In the genomic region with DNA sequence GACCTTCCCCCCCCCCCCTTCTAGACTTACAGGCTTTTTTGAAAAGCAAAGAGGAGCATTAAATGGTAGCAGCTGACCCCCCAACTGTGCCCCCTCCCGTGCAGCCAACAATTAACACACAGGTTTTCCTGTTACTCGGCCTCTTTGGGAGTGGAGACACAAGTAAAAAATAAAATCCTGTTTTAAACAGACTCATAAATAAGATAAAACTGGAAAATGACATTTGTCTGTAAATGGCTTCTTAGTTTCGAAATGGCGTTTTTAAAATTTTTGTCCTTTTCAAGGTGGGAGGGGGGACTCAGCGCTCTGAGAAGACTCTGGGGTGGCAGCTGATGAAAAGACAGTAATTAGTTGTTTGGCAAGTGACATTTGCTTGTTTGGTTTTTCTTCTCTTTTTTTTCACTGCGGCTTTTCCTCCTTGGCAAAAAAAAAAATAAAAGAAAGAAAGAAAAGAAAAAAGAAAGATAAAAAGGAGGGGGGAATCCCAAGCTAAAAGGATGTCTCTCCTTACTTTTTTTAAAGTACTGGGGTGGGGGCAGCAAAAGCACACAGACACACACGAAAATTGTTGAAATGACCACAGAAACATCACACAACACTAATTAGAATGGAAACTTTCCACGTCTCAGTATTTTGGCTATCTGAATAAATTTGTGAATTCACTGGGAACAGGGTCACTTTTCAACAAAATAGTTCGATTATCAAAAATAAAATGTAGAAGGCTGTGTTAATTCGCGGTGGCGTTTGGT, we compare ENCODE assay signal across 8 mouse cellular contexts. TPM values are rescaled to one million over a fixed set of nuclear protein-coding genes. Genes with fewer than 3 reads are reported as not detected.
DNase-seq lines count a peak whose midpoint lies in the region; ATAC-seq and TF ChIP-seq lines count a peak whose summit lies in the region.

No protein-coding gene starts in this region.

- H3K4me2 ChIP-seq in heart, embryonic 16.5 days (ENCODE audit: low read depth, low read length): peak overlapping the region; percentile 72
- peak overlapping the region; percentile 65 for H3K4me2 ChIP-seq in forebrain, postnatal 0 days (ENCODE audit: low read depth)

- H3K9ac ChIP-seq in heart, embryonic 16.5 days (ENCODE audit: low read length): peak overlapping the region; percentile 100
- peak overlapping the region; percentile 99 for H3K9ac ChIP-seq in forebrain, postnatal 0 days

- H3K9me3 ChIP-seq in heart, embryonic 16.5 days (replicated peaks; ENCODE audit: control insufficient read depth, low read length): 0 out of 2 replicates have a peak, but pooled peaks cover 4% of the 10 kb centered on the region
- peaks cover 18% of the 10 kb centered on the region for H3K9me3 ChIP-seq in G1E (replicated peaks)
- no peaks in the 10 kb centered on the region for H3K9me3 ChIP-seq in forebrain, postnatal 0 days (ENCODE audit: low read length)
- H3K9me3 ChIP-seq in midbrain, embryonic 10.5 days (replicated peaks): peaks cover 17% of the 10 kb centered on the region

- H3K4me3 ChIP-seq in heart, embryonic 16.5 days (ENCODE audit: low read length): peak overlapping the region; percentile 96
- peak overlapping the region; percentile 89 for H3K4me3 ChIP-seq in G1E (ENCODE audit: low read depth, low read length)
- peak overlapping the region; percentile 96 for H3K4me3 ChIP-seq in forebrain, postnatal 0 days (ENCODE audit: low read depth, low read length)
- H3K4me3 ChIP-seq in midbrain, embryonic 10.5 days: peak overlapping the region; percentile 93

- peaks cover 52% of the 10 kb centered on the region for H3K4me1 ChIP-seq in heart, embryonic 16.5 days (ENCODE audit: control insufficient read depth, insufficient read depth, low read length)
- peaks cover 44% of the 10 kb centered on the region for H3K4me1 ChIP-seq in G1E (ENCODE audit: insufficient read depth, low read depth, low read length)
- peaks cover 17% of the 10 kb centered on the region; the same call in 1 of the 2 replicates for H3K4me1 ChIP-seq in forebrain, postnatal 0 days (ENCODE audit: insufficient read depth)
- H3K4me1 ChIP-seq in midbrain, embryonic 10.5 days: peaks cover 72% of the 10 kb centered on the region

- H3K36me3 ChIP-seq in heart, embryonic 16.5 days (ENCODE audit: control insufficient read depth, insufficient read depth): 0 out of 2 replicates have a peak, but pooled peaks cover 2% of the 10 kb centered on the region
- H3K36me3 ChIP-seq in G1E (replicated peaks): peaks cover 43% of the 10 kb centered on the region
- no peaks in the 10 kb centered on the region for H3K36me3 ChIP-seq in forebrain, postnatal 0 days (ENCODE audit: insufficient read depth)
- peaks cover 40% of the 10 kb centered on the region for H3K36me3 ChIP-seq in midbrain, embryonic 10.5 days

- H3K27ac ChIP-seq in heart, embryonic 16.5 days (ENCODE audit: low read length): peak overlapping the region; percentile 99
- peak overlapping the region; percentile 98 for H3K27ac ChIP-seq in forebrain, postnatal 0 days (ENCODE audit: low read depth, low read length)
- peak overlapping the region; percentile 100 for H3K27ac ChIP-seq in midbrain, embryonic 10.5 days (replicated peaks)

- no peaks in the 10 kb centered on the region for H3K27me3 ChIP-seq in heart, embryonic 16.5 days (ENCODE audit: control insufficient read depth, insufficient read depth, low read length)
- H3K27me3 ChIP-seq in G1E (ENCODE audit: insufficient read depth, low read length): no peaks in the 10 kb centered on the region
- H3K27me3 ChIP-seq in forebrain, postnatal 0 days (ENCODE audit: insufficient read depth, low read length): no peaks in the 10 kb centered on the region
- no peaks in the 10 kb centered on the region for H3K27me3 ChIP-seq in midbrain, embryonic 10.5 days (ENCODE audit: low read depth, poor library complexity, severe bottlenecking)

- TF ChIP-seq CTCF in G1E (IDR thresholded peaks at IDR 0.05; ENCODE audit: low read depth, low read length): no peak
- no peak for TF ChIP-seq CTCF in forebrain, postnatal 0 days (IDR thresholded peaks at IDR 0.05; ENCODE audit: low read depth)

- DNase-seq in heart, adult 9 months (ENCODE audit: low spot score in 2 of 2): no peak
- DNase-seq in G1E (ENCODE audit: low spot score): no peak
- no peak for DNase-seq in forebrain, postnatal 0 days
- DNase-seq in midbrain, embryonic 10.5 days (ENCODE audit: low spot score): no peak
- no peak for DNase-seq in right cerebral cortex, postnatal 14 days
- DNase-seq in embryo, embryonic 9.5 days (ENCODE audit: extremely low spot score): no peak

- WGBS in heart, embryonic 16.5 days: 18% methylated on average over 12 of the region's 12 CpGs
- 12% methylated on average over 11 of the region's 12 CpGs for WGBS in forebrain, postnatal 0 days
- 27% methylated on average over 12 of the region's 12 CpGs for WGBS in midbrain, embryonic 10.5 days

- ATAC-seq in heart, embryonic 16.5 days (replicated peaks; ENCODE audit: extremely low read depth, insufficient read depth, low FRiP score): no peak
- no peak for ATAC-seq in G1E (ENCODE audit: extremely low read depth, insufficient number of reproducible peaks, low FRiP score, poor library complexity, severe bottlenecking)
- no peak for ATAC-seq in forebrain, postnatal 0 days
- no peak for ATAC-seq in activated CD4-positive, CD25-positive, alpha-beta regulatory T cell, adult 4 months

RNA-seq across cellular contexts. Expression of gene Gm20721, which starts 15.1 kb away (rescaled TPM):
- polyA plus RNA-seq in heart, embryonic 16.5 days (2015; fragmentation: Nextera tagmentation; extraction: Ambion mirVana): 33.4 and 41.6 TPM in 2 replicates
- total RNA-seq in G1E (2014; fragmentation: Nextera tagmentation) (not detected in 2 replicates), G1E (2017) (8.6 and 9.0 TPM in 2 replicates)
- polyA plus RNA-seq in G1E (2012): 0.99 and 1.3 TPM in 2 replicates
- total RNA-seq in forebrain, postnatal 0 days (2014; rRNA removed): not detected in 2 replicates
- 8.6 and 10.5 TPM in 2 replicates for polyA plus RNA-seq in forebrain, postnatal 0 days (2015; fragmentation: Nextera tagmentation; extraction: Ambion mirVana)
- polyA plus RNA-seq in midbrain, embryonic 10.5 days (2016; fragmentation: Nextera tagmentation; extraction: Ambion mirVana): 12.7 and 15.2 TPM in 2 replicates
- polyA plus RNA-seq in activated CD4-positive, CD25-positive, alpha-beta regulatory T cell, adult 4 months (2017; shearing (Covaris generic)): under 1 TPM in 1 of 2 experiments, not detected in 1; 0.40 TPM

RNA-seq across cellular contexts. Expression of gene Gnas, which starts 47.3 kb away (rescaled TPM):
- polyA plus RNA-seq in heart, embryonic 16.5 days (2015; fragmentation: Nextera tagmentation; extraction: Ambion mirVana): 1,284 and 1,464 TPM in 2 replicates
- 1,040 and 1,097 TPM in 2 replicates for total RNA-seq in G1E (2014; fragmentation: Nextera tagmentation)
- 452 and 490 TPM in 2 replicates for total RNA-seq in G1E (2017)
- polyA plus RNA-seq in G1E (2012): 935 and 1,094 TPM in 2 replicates
- total RNA-seq in forebrain, postnatal 0 days (2014; rRNA removed): 1,201 and 1,512 TPM in 2 replicates
- polyA plus RNA-seq in forebrain, postnatal 0 days (2015; fragmentation: Nextera tagmentation; extraction: Ambion mirVana): 1,404 and 1,604 TPM in 2 replicates
- 1,043 and 1,067 TPM in 2 replicates for polyA plus RNA-seq in midbrain, embryonic 10.5 days (2016; fragmentation: Nextera tagmentation; extraction: Ambion mirVana)
- polyA plus RNA-seq in activated CD4-positive, CD25-positive, alpha-beta regulatory T cell, adult 4 months (2017; shearing (Covaris generic)): 100 to 1,000 TPM; 102 to 126 TPM
